Mouse (Mus musculus): ENCODE data around the gene Gm13289. TPM values are rescaled to one million over a fixed set of nuclear protein-coding genes. Genes with fewer than 3 reads are reported as not detected.
"Not testable (repeated sequence)": the region's sequence is repeated elsewhere in the genome, so short reads cannot be mapped to it uniquely, and the experiment has no call there.

Gm13289 gene
- not detected in 2 replicates for polyA plus RNA-seq (2014; fragmentation: Nextera tagmentation; extraction: Ambion mirVana)

DNA sequence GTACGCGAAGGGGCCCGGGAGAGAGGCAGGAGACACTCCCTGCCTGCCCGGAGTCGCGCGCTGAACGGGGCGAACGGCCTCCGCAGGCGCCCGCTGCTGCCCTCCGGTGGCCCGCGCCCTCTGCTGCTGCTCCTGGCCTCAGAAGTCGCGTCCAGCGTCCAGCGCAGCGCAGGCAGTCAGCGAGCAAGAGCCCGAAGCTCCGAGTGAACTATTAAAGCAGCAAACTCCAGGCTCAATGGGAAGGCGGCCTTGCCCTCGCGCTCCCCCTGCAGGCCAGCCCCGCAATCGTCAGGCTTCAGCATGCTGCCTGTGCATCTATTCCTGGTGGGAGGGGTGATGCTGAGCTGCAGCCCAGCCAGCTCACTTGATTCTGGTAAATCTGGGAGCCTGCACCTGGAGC, at the start of gene Gm13289:
TSS of gene Gm13289 (plus strand) at position 301 of the 400 bp plus-strand sequence.
- not testable (repeated sequence) for ATAC-seq (ENCODE audit: insufficient number of reproducible peaks, insufficient read depth, low FRiP score, low read depth); H3K4me3 ChIP-seq (ENCODE audit: low read depth, low read length); H3K4me1 ChIP-seq (ENCODE audit: control insufficient read depth, insufficient read depth, low read length); H3K9ac ChIP-seq (replicated peaks; ENCODE audit: low read depth, low read length); H3K9me3 ChIP-seq (ENCODE audit: control insufficient read depth, low read depth, low read length); H3K36me3 ChIP-seq (ENCODE audit: control insufficient read depth, insufficient read depth, low read length); H3K27me3 ChIP-seq (ENCODE audit: control insufficient read depth, insufficient read depth, low read length); H3K27ac ChIP-seq (ENCODE audit: low read length); H3K4me2 ChIP-seq (replicated peaks; ENCODE audit: low read depth, low read length)
- WGBS = no CpG with 5 or more reads among the region's 29 CpGs

DNA sequence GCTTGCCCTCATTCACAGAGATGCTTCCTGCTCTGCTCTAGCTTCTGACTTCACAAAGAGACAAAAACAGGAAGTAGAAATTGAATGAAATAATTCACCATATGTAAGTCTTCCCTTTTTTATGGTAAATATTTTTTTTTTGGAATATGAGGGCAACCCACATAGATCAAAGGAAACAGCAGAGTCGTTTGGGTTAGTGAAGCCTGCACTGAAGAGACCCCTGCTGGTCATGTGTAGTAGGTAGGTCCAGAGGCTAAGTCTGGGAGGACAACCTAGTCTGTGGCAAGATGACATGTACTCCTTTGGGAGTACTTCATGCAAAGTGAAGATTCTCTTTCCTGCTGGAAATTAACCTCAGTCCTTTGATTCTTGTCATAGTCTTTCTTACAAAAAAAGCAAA, 49.4 kb upstream of the Gm13289 start:
- Histone ChIP-seq H3K27ac (ENCODE audit: low read length) (no peak overlapping the region), H3K36me3 (ENCODE audit: control insufficient read depth, insufficient read depth, low read length) (no peaks in the 10 kb centered on the region), H3K4me3 (ENCODE audit: low read depth, low read length) (no peak overlapping the region), H3K4me2 (replicated peaks; ENCODE audit: low read depth, low read length) (no peak overlapping the region), H3K9ac (replicated peaks; ENCODE audit: low read depth, low read length) (no peak overlapping the region), H3K9me3 (ENCODE audit: control insufficient read depth, low read depth, low read length) (no peaks in the 10 kb centered on the region), H3K27me3 (ENCODE audit: control insufficient read depth, insufficient read depth, low read length) (no peaks in the 10 kb centered on the region), H3K4me1 (ENCODE audit: control insufficient read depth, insufficient read depth, low read length) (no peaks in the 10 kb centered on the region; the same call in 1 of the 2 replicates)
- 4% methylated on average over 1 of the region's 1 CpGs for WGBS
- no peak for ATAC-seq (ENCODE audit: insufficient number of reproducible peaks, insufficient read depth, low FRiP score, low read depth)

DNA sequence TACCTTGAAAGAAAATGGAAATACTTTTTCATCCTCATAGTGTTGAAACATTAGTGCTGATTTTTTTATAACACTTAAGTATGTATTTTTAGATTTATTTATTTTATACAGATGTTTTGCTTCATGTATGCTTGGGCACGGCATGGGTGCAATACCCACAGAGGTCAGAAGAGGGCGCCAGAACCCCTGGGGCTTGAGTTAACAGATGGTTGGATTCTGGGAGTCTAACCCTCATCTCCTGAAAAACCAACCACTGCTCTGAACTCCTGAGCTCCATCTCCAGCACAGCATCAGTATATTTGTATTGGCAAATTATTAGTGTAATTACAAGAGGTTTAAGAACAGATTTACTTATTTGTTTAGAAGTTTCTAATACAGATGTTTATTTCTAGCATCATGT, 38.2 kb upstream of the Gm13289 start:
- Histone ChIP-seq H3K9me3 (ENCODE audit: control insufficient read depth, low read depth, low read length) (no peaks in the 10 kb centered on the region), H3K27me3 (ENCODE audit: control insufficient read depth, insufficient read depth, low read length) (no peaks in the 10 kb centered on the region), H3K36me3 (ENCODE audit: control insufficient read depth, insufficient read depth, low read length) (no peaks in the 10 kb centered on the region), H3K4me2 (replicated peaks; ENCODE audit: low read depth, low read length) (no peak overlapping the region), H3K27ac (ENCODE audit: low read length) (no peak overlapping the region), H3K4me1 (ENCODE audit: control insufficient read depth, insufficient read depth, low read length) (no peaks in the 10 kb centered on the region), H3K9ac (replicated peaks; ENCODE audit: low read depth, low read length) (no peak overlapping the region), H3K4me3 (ENCODE audit: low read depth, low read length) (no peak overlapping the region)
- no peak for ATAC-seq (ENCODE audit: insufficient number of reproducible peaks, insufficient read depth, low FRiP score, low read depth)
- 7% methylated on average over 2 of the region's 2 CpGs for WGBS

DNA sequence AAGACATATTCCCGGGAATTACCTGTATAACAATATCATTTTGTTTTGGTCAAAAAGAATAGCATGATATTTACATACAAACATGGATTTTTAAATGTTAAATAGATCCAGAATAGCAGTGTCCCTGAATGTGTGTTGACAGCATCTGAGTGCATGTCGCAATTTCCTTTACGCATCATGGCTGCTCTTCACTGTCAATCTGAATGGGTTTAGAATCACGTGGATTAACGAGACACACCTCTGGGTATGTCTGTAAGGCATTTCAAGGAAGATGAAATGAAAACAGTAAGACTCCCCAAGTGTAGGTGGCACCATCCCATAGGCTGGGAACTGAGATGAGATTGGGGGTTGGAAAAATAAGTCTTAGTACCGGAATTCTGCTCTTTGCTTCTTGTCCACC, 37.7 kb upstream of the Gm13289 start:
- H3K27me3 ChIP-seq (ENCODE audit: control insufficient read depth, insufficient read depth, low read length) = no peaks in the 10 kb centered on the region
- 91% methylated on average over 6 of the region's 6 CpGs for WGBS
- H3K4me3 ChIP-seq (ENCODE audit: low read depth, low read length) = no peak overlapping the region
- no peak for ATAC-seq (ENCODE audit: insufficient number of reproducible peaks, insufficient read depth, low FRiP score, low read depth)
- H3K27ac ChIP-seq (ENCODE audit: low read length) = no peak overlapping the region
- H3K9ac ChIP-seq (replicated peaks; ENCODE audit: low read depth, low read length) = no peak overlapping the region
- no peaks in the 10 kb centered on the region for H3K4me1 ChIP-seq (ENCODE audit: control insufficient read depth, insufficient read depth, low read length)
- no peaks in the 10 kb centered on the region for H3K36me3 ChIP-seq (ENCODE audit: control insufficient read depth, insufficient read depth, low read length)
- H3K4me2 ChIP-seq (replicated peaks; ENCODE audit: low read depth, low read length) = no peak overlapping the region
- no peaks in the 10 kb centered on the region for H3K9me3 ChIP-seq (ENCODE audit: control insufficient read depth, low read depth, low read length)

DNA sequence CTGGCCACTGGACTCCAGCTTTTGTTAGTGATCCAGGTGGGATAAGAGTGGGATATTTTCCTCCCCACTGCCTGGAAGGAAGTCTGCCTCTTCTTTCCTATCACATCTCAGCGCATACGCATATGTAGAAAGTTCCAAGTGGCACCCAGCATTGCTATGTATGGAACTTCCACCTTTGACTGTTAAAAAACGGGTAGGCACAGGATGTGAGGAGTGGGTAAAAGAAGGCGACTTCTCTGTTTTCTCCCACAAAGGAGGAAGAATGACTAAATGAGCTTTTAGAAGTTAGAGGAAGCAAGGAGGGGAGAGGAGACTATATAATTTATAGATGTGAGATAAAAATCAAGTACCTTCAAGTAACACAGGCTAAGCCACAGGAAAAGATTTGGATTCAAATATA, 35.3 kb upstream of the Gm13289 start:
- Histone ChIP-seq H3K36me3 (ENCODE audit: control insufficient read depth, insufficient read depth, low read length) (no peaks in the 10 kb centered on the region), H3K9ac (replicated peaks; ENCODE audit: low read depth, low read length) (no peak overlapping the region), H3K27me3 (ENCODE audit: control insufficient read depth, insufficient read depth, low read length) (no peaks in the 10 kb centered on the region), H3K27ac (ENCODE audit: low read length) (no peak overlapping the region), H3K4me3 (ENCODE audit: low read depth, low read length) (no peak overlapping the region), H3K9me3 (ENCODE audit: control insufficient read depth, low read depth, low read length) (no peaks in the 10 kb centered on the region), H3K4me1 (ENCODE audit: control insufficient read depth, insufficient read depth, low read length) (no peaks in the 10 kb centered on the region), H3K4me2 (replicated peaks; ENCODE audit: low read depth, low read length) (no peak overlapping the region)
- ATAC-seq (ENCODE audit: insufficient number of reproducible peaks, insufficient read depth, low FRiP score, low read depth) = no peak
- 88% methylated on average over 4 of the region's 4 CpGs for WGBS

DNA sequence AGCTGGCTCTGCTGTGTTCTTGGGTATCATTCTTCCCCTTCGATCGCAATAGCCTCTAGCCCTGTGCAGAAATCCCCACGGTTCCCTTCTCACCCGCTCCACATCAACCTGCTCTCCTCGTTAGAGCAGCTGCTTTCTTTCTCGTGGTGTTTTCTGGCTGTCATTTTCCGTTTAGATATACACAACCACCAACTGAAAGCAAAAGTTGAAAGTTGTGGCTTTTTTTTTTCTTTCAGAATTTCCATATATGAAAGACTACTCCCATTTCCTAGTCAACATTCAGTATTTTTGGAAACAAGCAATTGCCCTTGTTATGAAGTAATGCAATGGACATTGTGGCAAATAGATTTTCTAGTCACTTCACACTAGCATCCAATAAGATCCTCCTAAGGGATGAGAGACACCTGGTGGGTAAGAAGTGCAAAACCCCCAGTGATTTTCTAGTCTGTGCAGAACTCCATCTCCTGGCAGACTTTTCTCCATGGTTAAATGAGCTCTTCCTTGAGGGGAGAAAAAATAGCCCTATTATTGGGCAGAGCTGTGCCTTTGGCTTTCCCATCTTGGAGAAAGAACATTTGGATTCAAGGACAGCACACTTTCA, 33.9 kb upstream of the Gm13289 start:
- ATAC-seq (ENCODE audit: insufficient number of reproducible peaks, insufficient read depth, low FRiP score, low read depth) = no peak
- Histone ChIP-seq H3K4me2 (replicated peaks; ENCODE audit: low read depth, low read length) (no peak overlapping the region), H3K36me3 (ENCODE audit: control insufficient read depth, insufficient read depth, low read length) (no peaks in the 10 kb centered on the region), H3K9ac (replicated peaks; ENCODE audit: low read depth, low read length) (no peak overlapping the region), H3K27me3 (ENCODE audit: control insufficient read depth, insufficient read depth, low read length) (no peaks in the 10 kb centered on the region), H3K4me1 (ENCODE audit: control insufficient read depth, insufficient read depth, low read length) (no peaks in the 10 kb centered on the region), H3K4me3 (ENCODE audit: low read depth, low read length) (no peak overlapping the region), H3K9me3 (ENCODE audit: control insufficient read depth, low read depth, low read length) (no peaks in the 10 kb centered on the region), H3K27ac (ENCODE audit: low read length) (peak overlapping the region; percentile 35; the same call in 1 of the 2 replicates)
- WGBS = 58% methylated on average over 7 of the region's 7 CpGs

DNA sequence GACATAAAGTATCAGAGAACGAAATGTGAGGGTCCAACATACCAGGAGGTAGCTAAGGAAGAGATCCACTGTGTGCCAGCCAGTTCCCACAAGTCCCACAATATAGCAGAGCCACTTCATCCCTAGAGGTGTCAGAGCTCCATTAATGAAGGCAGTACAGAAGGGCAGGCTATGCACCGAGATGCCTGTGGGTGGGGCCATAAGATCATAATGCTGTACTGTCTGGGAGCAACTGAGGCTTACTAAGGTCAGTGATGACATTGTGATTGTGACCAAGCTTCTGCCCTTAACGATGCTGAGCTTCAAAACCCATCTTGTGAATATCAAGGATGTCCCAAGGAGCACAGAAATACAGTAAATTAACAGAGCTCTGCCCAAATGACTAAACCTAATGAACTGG, 32.5 kb upstream of the Gm13289 start:
- no peak overlapping the region for H3K4me3 ChIP-seq (ENCODE audit: low read depth, low read length)
- no peaks in the 10 kb centered on the region for H3K4me1 ChIP-seq (ENCODE audit: control insufficient read depth, insufficient read depth, low read length)
- H3K9ac ChIP-seq (replicated peaks; ENCODE audit: low read depth, low read length) = no peak overlapping the region
- no peaks in the 10 kb centered on the region for H3K27me3 ChIP-seq (ENCODE audit: control insufficient read depth, insufficient read depth, low read length)
- H3K36me3 ChIP-seq (ENCODE audit: control insufficient read depth, insufficient read depth, low read length) = no peaks in the 10 kb centered on the region
- 71% methylated on average over 3 of the region's 3 CpGs for WGBS
- ATAC-seq (ENCODE audit: insufficient number of reproducible peaks, insufficient read depth, low FRiP score, low read depth) = no peak
- H3K9me3 ChIP-seq (ENCODE audit: control insufficient read depth, low read depth, low read length) = no peaks in the 10 kb centered on the region
- no peak overlapping the region for H3K27ac ChIP-seq (ENCODE audit: low read length)
- no peak overlapping the region for H3K4me2 ChIP-seq (replicated peaks; ENCODE audit: low read depth, low read length)

DNA sequence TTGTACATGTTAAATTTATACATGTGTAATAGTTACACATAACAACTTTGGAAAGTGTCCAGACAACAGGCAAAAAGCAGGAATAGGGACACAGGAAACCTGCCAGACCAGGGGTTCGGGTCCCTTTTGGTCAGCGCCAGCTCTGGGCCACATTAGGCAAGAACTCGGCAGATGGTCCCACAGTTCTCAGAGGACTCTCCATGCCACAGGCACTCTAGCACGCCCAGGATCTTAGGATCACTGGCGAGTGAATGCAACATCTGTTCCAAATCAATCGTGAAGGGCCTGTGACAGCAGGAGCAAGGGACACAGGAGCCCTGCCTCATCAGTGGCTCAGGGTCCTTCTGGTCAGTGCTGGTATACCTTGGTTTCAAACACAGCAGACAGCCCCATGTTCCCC, 26.8 kb upstream of the Gm13289 start:
- H3K9ac ChIP-seq (replicated peaks; ENCODE audit: low read depth, low read length) = no peak overlapping the region

DNA sequence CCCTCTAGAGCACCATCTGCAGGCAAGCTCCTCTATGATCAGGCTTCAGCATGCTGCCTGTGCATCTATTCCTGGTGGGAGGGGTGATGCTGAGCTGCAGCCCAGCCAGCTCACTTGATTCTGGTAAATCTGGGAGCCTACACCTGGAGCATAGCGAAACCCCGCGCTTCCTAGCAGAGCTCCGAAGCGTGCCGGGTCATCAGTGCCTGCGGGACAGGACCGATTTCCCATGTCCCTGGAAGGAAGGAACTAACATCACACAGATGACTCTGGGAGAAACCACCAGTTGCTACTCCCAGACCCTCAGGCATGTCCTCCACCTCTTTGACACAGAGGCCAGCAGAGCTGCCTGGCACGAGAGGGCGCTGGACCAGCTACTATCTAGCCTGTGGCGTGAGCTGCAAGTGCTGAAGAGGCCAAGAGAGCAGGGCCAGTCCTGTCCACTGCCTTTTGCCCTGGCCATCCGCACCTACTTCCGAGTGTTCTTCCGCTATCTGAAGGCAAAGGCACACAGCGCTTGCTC, 21.8 kb upstream of the Gm13289 start, which contains the start of gene Gm13271:
TSS of gene Gm13271 (plus strand) at position 51 of the 523 bp plus-strand sequence.
- not testable (repeated sequence) for H3K27me3 ChIP-seq (ENCODE audit: control insufficient read depth, insufficient read depth, low read length); H3K36me3 ChIP-seq (ENCODE audit: control insufficient read depth, insufficient read depth, low read length); H3K9ac ChIP-seq (replicated peaks; ENCODE audit: low read depth, low read length); ATAC-seq (ENCODE audit: insufficient number of reproducible peaks, insufficient read depth, low FRiP score, low read depth); H3K4me3 ChIP-seq (ENCODE audit: low read depth, low read length); H3K4me2 ChIP-seq (replicated peaks; ENCODE audit: low read depth, low read length); H3K9me3 ChIP-seq (ENCODE audit: control insufficient read depth, low read depth, low read length); H3K27ac ChIP-seq (ENCODE audit: low read length); H3K4me1 ChIP-seq (ENCODE audit: control insufficient read depth, insufficient read depth, low read length)
- WGBS = 67% methylated on average over 15 of the region's 15 CpGs

More for the DNA sequence above, 26.8 kb upstream of the Gm13289 start:
- Histone ChIP-seq H3K4me3 (ENCODE audit: low read depth, low read length) (no peak overlapping the region), H3K4me1 (ENCODE audit: control insufficient read depth, insufficient read depth, low read length) (no peaks in the 10 kb centered on the region), H3K9me3 (ENCODE audit: control insufficient read depth, low read depth, low read length) (no peaks in the 10 kb centered on the region), H3K36me3 (ENCODE audit: control insufficient read depth, insufficient read depth, low read length) (no peaks in the 10 kb centered on the region), H3K4me2 (replicated peaks; ENCODE audit: low read depth, low read length) (no peak overlapping the region), H3K27ac (ENCODE audit: low read length) (no peak overlapping the region), H3K27me3 (ENCODE audit: control insufficient read depth, insufficient read depth, low read length) (no peaks in the 10 kb centered on the region)
- no peak for ATAC-seq (ENCODE audit: insufficient number of reproducible peaks, insufficient read depth, low FRiP score, low read depth)
- WGBS = 50% methylated on average over 6 of the region's 6 CpGs

Measured in stomach, embryonic 14.5 days (tissue).